29 mouse cellular contexts compared by ENCODE assay signal in genomic region chr13:81358365-81358764, GRCm38 (mm10).
DNase-seq lines count a peak whose midpoint lies in the region; ATAC-seq and TF ChIP-seq lines count a peak whose summit lies in the region.
"Had no signal": no experiment of that assay in that cellular context is flagged by ENCODE, and none has a peak within 500 bp of the region (broad histone marks: within the 10 kb centered on the region; RNA-seq: fewer than 3 reads in every experiment).

No protein-coding gene starts in this region.

- no peaks in the 10 kb centered on the region for H3K27me3 ChIP-seq in heart, adult 2 months (ENCODE audit: control insufficient read depth, insufficient read depth, low read length)
- H3K27me3 ChIP-seq in heart, embryonic 11.5 days (ENCODE audit: control insufficient read depth, insufficient read depth, low read length), result no peaks in the 10 kb centered on the region
- no peaks in the 10 kb centered on the region for H3K27me3 ChIP-seq in kidney, embryonic 16.5 days (ENCODE audit: insufficient read depth, low read length)
- H3K27me3 ChIP-seq: forebrain, embryonic 12.5 days; liver, embryonic 12.5 days; neural tube, embryonic 12.5 days had no signal

- ATAC-seq in heart, embryonic 11.5 days (replicated peaks; ENCODE audit: insufficient number of reproducible peaks, low FRiP score, low TSS enrichment), result no peak
- ATAC-seq in kidney, embryonic 16.5 days (ENCODE audit: low FRiP score, low TSS enrichment), result peak; percentile 54; the same call in 1 of the 2 replicates
- ATAC-seq: inflammation-experienced regulatory T-cells, adult 6 months; liver, embryonic 12.5 days; liver, postnatal 0 days; midbrain, embryonic 16.5 days had no signal

- H3K27ac ChIP-seq in heart, adult 2 months, result peak overlapping the region; percentile 22
- H3K27ac ChIP-seq in heart, embryonic 11.5 days (ENCODE audit: low read depth, low read length), result no peak overlapping the region
- H3K27ac ChIP-seq in kidney, embryonic 16.5 days (ENCODE audit: low read length), result no peak overlapping the region
- H3K27ac ChIP-seq in brown adipose tissue, adult 24 weeks (replicated peaks; ENCODE audit: low read depth, low read length), result peak overlapping the region; percentile 37
- H3K27ac ChIP-seq: forebrain, embryonic 12.5 days; hindbrain, embryonic 14.5 days; liver, embryonic 12.5 days; neural tube, embryonic 12.5 days had no signal

- intact Hi-C loops in heart, adult 2 months (cut with DNase I), result no loop called here

- H3K36me3 ChIP-seq in heart, adult 2 months (ENCODE audit: control insufficient read depth, insufficient read depth, low read length), result no peaks in the 10 kb centered on the region
- H3K36me3 ChIP-seq in heart, embryonic 11.5 days (ENCODE audit: control insufficient read depth, insufficient read depth, low read length), result no peaks in the 10 kb centered on the region
- H3K36me3 ChIP-seq in kidney, embryonic 16.5 days (ENCODE audit: insufficient read depth, low read length), result no peaks in the 10 kb centered on the region
- H3K36me3 ChIP-seq: forebrain, embryonic 12.5 days; G1E; liver, embryonic 12.5 days; neural tube, embryonic 12.5 days had no signal

- DNase-seq in adrenal gland, adult 2 months, result peak; percentile 64
- no peak for DNase-seq in adrenal gland, postnatal 4 days (ENCODE audit: low spot score in 2 of 2)
- no peak for DNase-seq in heart, adult 2 months
- no peak for DNase-seq in kidney, postnatal 4 days
- no peak for DNase-seq in right cerebral cortex, adult 18-20 months
- DNase-seq: cerebellum, adult 2 months; cerebellum, postnatal 14 days; forebrain, postnatal 0 days; gastrocnemius, postnatal 36 days; heart, postnatal 4 days; kidney, adult 2 months; kidney, postnatal 36 days; layer of hippocampus, postnatal 36 days; left cerebral cortex, postnatal 4 days; liver, postnatal 0 days; lung, postnatal 36 days; spleen, adult 18-20 months; thymus, postnatal 14 days had no signal

- no peaks in the 10 kb centered on the region for H3K9me3 ChIP-seq in heart, embryonic 11.5 days (replicated peaks; ENCODE audit: control insufficient read depth, low read length)
- no peaks in the 10 kb centered on the region for H3K9me3 ChIP-seq in kidney, embryonic 16.5 days (ENCODE audit: low read length)
- H3K9me3 ChIP-seq: forebrain, embryonic 12.5 days; G1E; liver, embryonic 12.5 days; neural tube, embryonic 12.5 days had no signal

- no peak for TF ChIP-seq EP300 in heart, adult 2 months (IDR thresholded peaks at IDR 0.05; ENCODE audit: insufficient read depth, low read depth, low read length)

- no peak for TF ChIP-seq POLR2A in heart, adult 2 months (IDR thresholded peaks at IDR 0.05; ENCODE audit: insufficient read depth, low read depth, low read length)

- H3K79me2 ChIP-seq in heart, adult 2 months (replicated peaks; ENCODE audit: control insufficient read depth, insufficient read depth, low read length), result no peaks in the 10 kb centered on the region

- H3K9ac ChIP-seq in heart, adult 2 months (ENCODE audit: low read depth, low read length), result no peak overlapping the region
- no peak overlapping the region for H3K9ac ChIP-seq in heart, embryonic 11.5 days (ENCODE audit: low read depth, low read length)
- no peak overlapping the region for H3K9ac ChIP-seq in kidney, embryonic 16.5 days (replicated peaks; ENCODE audit: low read length)
- H3K9ac ChIP-seq: forebrain, embryonic 12.5 days; forebrain, postnatal 0 days; hindbrain, embryonic 14.5 days; liver, embryonic 12.5 days; liver, postnatal 0 days; neural tube, embryonic 12.5 days had no signal

- no peak overlapping the region for H3K4me2 ChIP-seq in heart, embryonic 11.5 days
- H3K4me2 ChIP-seq in kidney, embryonic 16.5 days (replicated peaks; ENCODE audit: low read depth, low read length), result no peak overlapping the region
- H3K4me2 ChIP-seq: forebrain, embryonic 12.5 days; hindbrain, embryonic 14.5 days; liver, embryonic 12.5 days; midbrain, embryonic 11.5 days; neural tube, embryonic 12.5 days had no signal

- no peaks in the 10 kb centered on the region for H3K4me1 ChIP-seq in heart, adult 2 months (ENCODE audit: control insufficient read depth, insufficient read depth, low read length)
- no peaks in the 10 kb centered on the region for H3K4me1 ChIP-seq in heart, embryonic 11.5 days (ENCODE audit: control insufficient read depth, insufficient read depth, low read length)
- H3K4me1 ChIP-seq in kidney, embryonic 16.5 days (ENCODE audit: insufficient read depth, low read length), result no peaks in the 10 kb centered on the region
- no peaks in the 10 kb centered on the region; the same call in 1 of the 2 replicates for H3K4me1 ChIP-seq in brown adipose tissue, adult 24 weeks (ENCODE audit: control insufficient read depth, insufficient read depth, insufficient read length, low read length)
- H3K4me1 ChIP-seq: forebrain, embryonic 12.5 days; liver, embryonic 12.5 days; neural tube, embryonic 12.5 days had no signal

- 56% methylated on average over 4 of the region's 4 CpGs for WGBS in heart, adult 2 months
- WGBS in heart, embryonic 11.5 days (ENCODE audit: insufficient replicate concordance), result 86% methylated on average over 4 of the region's 4 CpGs
- 42% methylated on average over 4 of the region's 4 CpGs for WGBS in kidney, embryonic 16.5 days

- no peak overlapping the region for H3K4me3 ChIP-seq in heart, adult 2 months
- no peak overlapping the region for H3K4me3 ChIP-seq in heart, embryonic 11.5 days (ENCODE audit: low read depth, low read length)
- no peak overlapping the region for H3K4me3 ChIP-seq in kidney, embryonic 16.5 days (ENCODE audit: low read length)
- no peak overlapping the region for H3K4me3 ChIP-seq in brown adipose tissue, adult 24 weeks (ENCODE audit: insufficient read depth, low read depth, low read length)
- H3K4me3 ChIP-seq: forebrain, embryonic 12.5 days; liver, embryonic 12.5 days; neural tube, embryonic 12.5 days had no signal

- TF ChIP-seq CTCF in heart, adult 2 months (IDR thresholded peaks at IDR 0.05), result no peak

Comparison
In these comparisons a context has a peak if more than half of its experiments do, and no peak if none do; other contexts are left out.
1. H3K27ac ChIP-seq: peak in heart, adult 2 months (single experiment) and brown adipose tissue, adult 24 weeks (single experiment); none in heart, embryonic 11.5 days (single experiment) and kidney, embryonic 16.5 days (single experiment).